Mouse (Mus musculus) liver, embryonic 11.5 days (tissue): ENCODE results near the gene Ifit3b. TPM values are rescaled to one million over a fixed set of nuclear protein-coding genes. Genes with fewer than 3 reads are reported as not detected.
A peak's percentile ranks its signal among the peaks of the same experiment; 100 is the strongest.

ENCODE experiments used
- ATAC-seq: fragments of 200-750 bp; cut with Nextera tagmentation; replicated peaks from 2 replicates; pipeline ENCODE4 v1.8.0; 2017; ENCODE audit warnings: moderate number of reproducible peaks, mild to moderate bottlenecking, moderate TSS enrichment, moderate library complexity; ENCODE audit not compliant: low FRiP score
- DNase-seq: peaks from one replicate; pipeline ENCODE4 v3.0.0-alpha.2; 2017; ENCODE audit warnings: low spot score
- H3K27ac ChIP-seq: fragments of 300-500 bp; sonication (generic); 2 replicates; pipeline ENCODE4 v1.5.1; 2014; ENCODE audit warnings: mild to moderate bottlenecking, low read depth, low read length, control low read depth
- H3K27me3 ChIP-seq: fragments of 300-500 bp; sonication (generic); replicated peaks from 2 replicates; pipeline ENCODE4 v1.6.1; 2014; ENCODE audit warnings: low read length, mixed read lengths; ENCODE audit not compliant: control insufficient read depth, insufficient read depth
- H3K36me3 ChIP-seq: fragments of 300-500 bp; sonication (generic); 2 replicates; pipeline ENCODE4 v1.6.1; 2014; ENCODE audit warnings: mild to moderate bottlenecking, low read length, moderate library complexity, mixed read lengths; ENCODE audit not compliant: control insufficient read depth, insufficient read depth
- H3K4me1 ChIP-seq: fragments of 300-500 bp; sonication (generic); replicated peaks from 2 replicates; pipeline ENCODE4 v1.6.1; 2014; ENCODE audit warnings: low read length, mixed read lengths; ENCODE audit not compliant: control insufficient read depth, insufficient read depth
- H3K4me2 ChIP-seq: fragments of 300-500 bp; sonication (generic); 2 replicates; pipeline ENCODE4 v1.6.1; 2014; ENCODE audit warnings: mild to moderate bottlenecking, control low read depth, moderate library complexity
- H3K4me3 ChIP-seq: fragments of 300-500 bp; sonication (generic); 2 replicates; pipeline ENCODE4 v1.5.1; 2014; ENCODE audit warnings: low read depth, low read length, control low read depth
- H3K9ac ChIP-seq: fragments of 300-500 bp; sonication (generic); 2 replicates; pipeline ENCODE4 v1.6.1; 2014; ENCODE audit warnings: low read depth, low read length, control low read depth
- H3K9me3 ChIP-seq: fragments of 300-500 bp; sonication (generic); 2 replicates; pipeline ENCODE4 v1.6.1; 2016; ENCODE audit warnings: low read length, inconsistent platforms, mixed read lengths; ENCODE audit not compliant: control insufficient read depth
- WGBS: fragments of 180-500 bp; shearing (Covaris S2); extraction: QIAGEN DNeasy Blood & Tissue Kit; methylation state at CpG from one replicate; pipeline ENCODE4 v1.1.7; 2014; 5-methylcytosine and 5-hydroxymethylcytosine counted together
- polyA plus RNA-seq: library from polyadenylated mRNA; unstranded; fragments of >200 nt; fragmentation: Nextera tagmentation; extraction: Ambion mirVana; gene quantifications from 2 replicates; pipeline ENCODE4 v1.2.1, GENCODE M21; 2014

Gene Ifit3b
- polyA plus RNA-seq, 1 experiment from 2014 or later, result not detected

GRCm38 (mm10) chr19:34655227-34655805, 47.5 kb downstream of the Ifit3b start:
- ATAC-seq, result no peak
- H3K4me1 ChIP-seq, result peaks cover 15% of the 10 kb centered on the region

GRCm38 (mm10) chr19:34656511-34657298, 48.9 kb downstream of the Ifit3b start:
- Histone ChIP-seq H3K27ac (peak overlapping the region; percentile 65), H3K27me3 (no peaks in the 10 kb centered on the region), H3K36me3 (no peaks in the 10 kb centered on the region), H3K9me3 (no peaks in the 10 kb centered on the region), H3K9ac (no peak overlapping the region), H3K4me1 (peaks cover 15% of the 10 kb centered on the region), H3K4me2 (peak overlapping the region; percentile 28), H3K4me3 (no peak overlapping the region)
- 2% methylated on average over 2 of the region's 2 CpGs for WGBS
- ATAC-seq (peak; percentile 100), DNase-seq (no peak)

More at GRCm38 (mm10) chr19:34655227-34655805, 47.5 kb downstream of the Ifit3b start:
- no peaks in the 10 kb centered on the region for H3K36me3 ChIP-seq
- WGBS, result 84% methylated on average over 10 of the region's 10 CpGs
- H3K4me2 ChIP-seq, result no peak overlapping the region
- H3K27me3 ChIP-seq, result no peaks in the 10 kb centered on the region
- H3K4me3 ChIP-seq, result no peak overlapping the region
- peak overlapping the region; percentile 65; the same call in 1 of the 2 replicates for H3K27ac ChIP-seq
- no peak for DNase-seq
- H3K9ac ChIP-seq, result no peak overlapping the region
- no peaks in the 10 kb centered on the region for H3K9me3 ChIP-seq

- ATAC-seq (peak; percentile 86), DNase-seq (peak; percentile 69)
- H3K36me3 ChIP-seq, result no peaks in the 10 kb centered on the region
- H3K27ac ChIP-seq, result no peak overlapping the region
- no peaks in the 10 kb centered on the region for H3K27me3 ChIP-seq
- H3K9me3 ChIP-seq, result no peaks in the 10 kb centered on the region
- peaks cover 9% of the 10 kb centered on the region for H3K4me1 ChIP-seq
- H3K4me2 ChIP-seq, result peak overlapping the region; percentile 60
- WGBS, result 13% methylated on average over 13 of the region's 13 CpGs
- H3K9ac ChIP-seq, result peak overlapping the region; percentile 16; the same call in 1 of the 2 replicates
- peak overlapping the region; percentile 35 for H3K4me3 ChIP-seq
These were observed 54.3 kb downstream of the Ifit3b start for GRCm38 (mm10) chr19:34662067-34662507.

GRCm38 (mm10) chr19:34662740-34663139, 55.0 kb downstream of the Ifit3b start:
- peak; percentile 74 for ATAC-seq
- no peak overlapping the region for H3K27ac ChIP-seq
- whole genome bisulfite sequencing, result 34% methylated on average over 5 of the region's 5 CpGs
- no peak for DNase-seq
- no peak overlapping the region for H3K4me3 ChIP-seq
- no peaks in the 10 kb centered on the region for H3K27me3 ChIP-seq
- H3K4me1 ChIP-seq, result peaks cover 7% of the 10 kb centered on the region
- H3K9ac ChIP-seq, result no peak overlapping the region
- no peaks in the 10 kb centered on the region for H3K36me3 ChIP-seq
- H3K9me3 ChIP-seq, result no peaks in the 10 kb centered on the region
- peak overlapping the region; percentile 60; the same call in 1 of the 2 replicates for H3K4me2 ChIP-seq

Other genes starting within 250 kb of the Ifit3b start
- 0.82 and 1.5 TPM in 2 replicates for gene Ch25h, start 132.8 kb upstream of the Ifit3b start, polyA plus RNA-seq
- 48.2 and 53.6 TPM in 2 replicates for gene Lipa, start 80.5 kb upstream of the Ifit3b start, polyA plus RNA-seq
- 5.2 and 5.8 TPM in 2 replicates for gene Ifit2, start 57.3 kb upstream of the Ifit3b start, polyA plus RNA-seq
- gene Ifit3, start 24.4 kb upstream of the Ifit3b start, polyA plus RNA-seq, result 0.39 and 0.62 TPM in 2 replicates
- 0.07 and 0.13 TPM in 2 replicates for gene Ifit1bl1, start 6.0 kb upstream of the Ifit3b start, polyA plus RNA-seq
- gene Ifit1bl2, start 32.8 kb downstream of the Ifit3b start, polyA plus RNA-seq, result not detected in 2 replicates
- gene Ifit1, start 32.9 kb downstream of the Ifit3b start, polyA plus RNA-seq, result 0.13 and 0.14 TPM in 2 replicates
- gene Slc16a12, start 139.3 kb downstream of the Ifit3b start, polyA plus RNA-seq, result 11.6 and 13.0 TPM in 2 replicates